Mouse (Mus musculus) gastrocnemius, postnatal 4 days (tissue): ENCODE measurements around the gene Tas2r143. TPM values are rescaled to one million over a fixed set of nuclear protein-coding genes. Genes with fewer than 3 reads are reported as not detected.

ENCODE experiments used
- DNase-seq, 2 experiments: peaks; one replicate each; pipeline ENCODE4 v3.0.0; 2021 to 2022; ENCODE audit warnings: low spot score in 2 of 2, mixed read lengths in 2 of 2
- total RNA-seq, 2 experiments: library from RNA; stranded (reverse); gene quantifications; 2 replicates each; pipeline ENCODE4 v1.2.3; 2021

The Tas2r143 gene
- total RNA-seq, 2 experiments from 2014 or later, result 0.54 TPM; not detected in 1

- DNase-seq, result no peak
These were observed 2.9 kb upstream of the Tas2r143 start for GRCm38 (mm10) chr6:42397041-42397657.

GRCm38 (mm10) chr6:42398285-42398684 lies 1.8 kb upstream of the Tas2r143 start:
- no peak for DNase-seq

GRCm38 (mm10) chr6:42398998-42399397 lies 1.0 kb upstream of the Tas2r143 start:
- no peak for DNase-seq

DNA sequence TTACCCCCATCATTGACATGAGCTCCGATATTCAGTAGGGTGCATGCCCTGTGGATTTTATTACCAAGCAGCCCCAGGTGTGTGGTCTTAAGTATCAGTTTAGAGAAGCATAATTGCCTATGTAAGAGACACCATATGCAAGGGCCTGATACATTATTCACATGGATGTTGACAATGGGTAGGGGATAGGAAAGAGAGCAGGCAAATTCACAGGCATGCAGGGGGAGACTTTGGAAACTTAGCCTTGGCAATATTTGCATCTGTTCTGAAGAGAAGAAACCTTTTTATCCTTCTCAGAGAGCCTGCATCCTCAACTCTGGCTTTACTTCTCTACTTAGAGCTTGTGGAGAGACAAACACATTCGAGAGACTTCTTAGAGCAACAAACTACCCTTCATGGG lies 5.1 kb downstream of the Tas2r143 start, which contains the start of gene Tas2r135:
TSS of gene Tas2r135 (plus strand) at position 301 of the 400 bp plus-strand sequence.
- DNase-seq, result no peak

- DNase-seq, result no peak
These were observed 19.4 kb downstream of the Tas2r143 start for GRCm38 (mm10) chr6:42419443-42419842.

- DNase-seq, result no peak
These were observed 21.4 kb downstream of the Tas2r143 start for GRCm38 (mm10) chr6:42421439-42421838.

DNA sequence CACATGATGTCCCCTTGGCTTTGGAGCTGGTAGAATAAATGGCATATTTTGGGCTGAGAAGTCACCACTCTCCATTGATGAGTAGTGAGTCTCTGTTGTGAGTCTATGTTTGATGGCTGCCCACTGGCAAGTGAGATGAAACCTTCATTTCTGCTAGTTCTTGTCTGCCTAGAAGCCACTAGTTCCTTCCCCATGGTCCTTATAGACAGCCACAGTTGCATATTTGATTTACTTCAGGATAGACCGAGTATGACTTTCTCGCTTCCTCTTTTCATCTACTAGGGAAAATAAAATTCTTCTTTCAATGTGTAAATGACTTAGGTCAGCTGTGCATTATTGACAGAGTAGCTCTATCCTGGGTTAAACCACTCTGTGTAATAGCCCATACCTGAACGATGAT lies 24.4 kb downstream of the Tas2r143 start:
- no peak for DNase-seq

- DNase-seq, result no peak
These were observed 26.3 kb downstream of the Tas2r143 start for GRCm38 (mm10) chr6:42426337-42426736.

- DNase-seq, result no peak
These were observed 33.5 kb downstream of the Tas2r143 start for GRCm38 (mm10) chr6:42433554-42433953.

GRCm38 (mm10) chr6:42434446-42434845 lies 34.4 kb downstream of the Tas2r143 start, which contains the start of gene Tas2r126:
Gene Tas2r126, plus strand, starts transcription at chr6:42434535.
- no peak for DNase-seq

DNA sequence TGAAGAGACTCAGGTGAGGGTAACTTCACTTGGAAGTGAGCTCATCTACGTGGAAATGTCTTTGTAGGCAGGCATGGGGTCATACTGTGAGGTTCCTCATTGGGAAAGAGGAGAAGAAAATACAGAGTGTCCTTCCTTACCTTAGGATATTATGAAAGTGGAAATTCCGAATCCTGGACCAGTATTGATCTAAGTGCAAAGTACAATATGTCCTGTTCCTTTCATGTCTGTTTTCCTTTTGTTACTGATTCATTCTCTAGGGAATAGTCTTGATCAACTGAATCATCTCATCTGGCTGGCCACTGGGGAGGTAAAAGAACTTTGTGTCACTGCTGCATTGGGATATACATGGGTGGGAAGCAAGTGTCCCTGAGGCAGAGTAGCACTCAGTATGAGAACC lies 35.5 kb downstream of the Tas2r143 start:
- no peak for DNase-seq

DNA sequence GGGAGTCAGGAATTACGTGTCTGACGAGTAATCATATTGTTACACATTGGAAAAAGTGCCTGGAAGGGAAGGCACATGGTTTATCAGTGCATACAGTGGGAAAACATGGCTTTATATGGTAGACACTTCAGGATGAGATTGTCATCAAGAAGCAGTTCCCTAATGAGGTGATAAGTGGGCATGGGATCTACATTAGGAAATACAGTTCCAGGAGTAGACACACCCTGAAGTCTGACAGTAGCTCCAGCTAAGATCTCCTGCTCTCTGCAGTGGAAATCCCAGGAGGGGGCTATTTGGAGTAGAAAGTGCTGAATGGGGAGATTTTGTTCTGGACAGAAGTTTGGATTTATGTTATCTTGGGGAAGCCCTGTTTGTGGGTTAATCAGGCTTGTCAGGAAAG lies 41.4 kb downstream of the Tas2r143 start:
- no peak for DNase-seq

DNA sequence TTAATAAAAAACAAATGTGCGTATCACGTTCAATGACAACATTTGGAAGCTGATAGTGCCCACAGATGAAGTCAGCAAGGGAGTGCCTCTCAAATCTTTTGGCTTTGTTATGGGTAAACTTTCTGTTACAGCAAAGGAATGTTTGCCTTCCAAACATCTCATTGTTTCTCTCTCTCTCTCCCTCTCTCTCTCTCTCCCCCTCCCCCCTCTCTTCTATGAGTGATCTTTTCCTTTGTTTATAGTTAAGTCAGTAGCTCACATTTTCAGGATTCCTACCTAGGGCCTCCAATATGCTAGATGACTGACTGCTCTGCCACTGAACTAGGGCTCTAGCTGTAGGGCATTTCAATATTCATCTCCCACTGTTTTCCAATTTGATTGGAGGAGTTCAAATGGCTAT lies 44.5 kb downstream of the Tas2r143 start:
- no peak for DNase-seq

DNA sequence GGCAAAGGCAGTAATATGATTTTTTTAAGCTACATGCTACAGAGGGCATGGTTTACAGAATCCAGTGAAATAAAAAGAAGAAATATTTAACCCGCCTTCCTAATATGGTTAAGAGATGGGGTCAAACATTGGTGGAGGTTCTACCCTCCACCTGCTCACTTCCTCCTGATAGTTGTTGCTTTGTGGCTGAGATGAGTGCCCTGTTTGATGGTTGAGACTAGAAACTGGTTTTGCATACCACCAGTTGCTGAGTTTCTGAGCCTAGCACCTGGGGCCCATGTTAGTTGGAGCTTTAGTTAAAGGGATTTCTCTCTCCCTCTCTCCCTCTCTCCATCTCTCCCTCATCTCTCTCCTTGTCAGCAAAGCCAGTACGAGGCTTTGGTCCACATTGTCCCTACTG lies 47.3 kb downstream of the Tas2r143 start:
- DNase-seq, result no peak

Other genes with a start within 250 kb of the Tas2r143 start
- gene Tas2r144, start 184.9 kb upstream of the Tas2r143 start, total RNA-seq, result not detected
- gene Gstk1, start 154.3 kb upstream of the Tas2r143 start, total RNA-seq, result 1 to 10 TPM; 6.5 to 7.5 TPM
- not detected for gene Tmem139, start 138.3 kb upstream of the Tas2r143 start, total RNA-seq
- gene Casp2, start 135.3 kb upstream of the Tas2r143 start, total RNA-seq, result 10 to 100 TPM; 21.1 to 23.0 TPM
- 10 to 100 TPM; 33.8 to 41.2 TPM for gene Clcn1, start 113.6 kb upstream of the Tas2r143 start, total RNA-seq
- gene Fam131b, start 75.6 kb upstream of the Tas2r143 start, total RNA-seq, result 1 to 10 TPM; 2.2 TPM
- gene Zyx, start 50.6 kb upstream of the Tas2r143 start, total RNA-seq, result 100 to 1,000 TPM; 113 to 128 TPM
- gene Epha1, start 27.0 kb upstream of the Tas2r143 start, total RNA-seq, result under 1 TPM; 0.27 to 0.57 TPM
- gene Tas2r135, start 5.2 kb downstream of the Tas2r143 start, total RNA-seq, result not detected
- under 1 TPM in 1 of 2 experiments, not detected in 1; 0.39 TPM for gene Tas2r126, start 34.3 kb downstream of the Tas2r143 start, total RNA-seq
- gene Olfr458, start 65.0 kb downstream of the Tas2r143 start, total RNA-seq, result not detected
- gene Olfr457, start 76.1 kb downstream of the Tas2r143 start, total RNA-seq, result not detected
- not detected for gene Olfr456, start 87.0 kb downstream of the Tas2r143 start, total RNA-seq
- gene Olfr455, start 147.3 kb downstream of the Tas2r143 start, total RNA-seq, result not detected
- gene Tcaf3, start 197.5 kb downstream of the Tas2r143 start, total RNA-seq, result not detected
- 10 to 100 TPM; 11.7 to 12.3 TPM for gene Tcaf2, start 245.0 kb downstream of the Tas2r143 start, total RNA-seq